Comparison of ENCODE assay signal across 16 mouse cellular contexts in the genomic region with DNA sequence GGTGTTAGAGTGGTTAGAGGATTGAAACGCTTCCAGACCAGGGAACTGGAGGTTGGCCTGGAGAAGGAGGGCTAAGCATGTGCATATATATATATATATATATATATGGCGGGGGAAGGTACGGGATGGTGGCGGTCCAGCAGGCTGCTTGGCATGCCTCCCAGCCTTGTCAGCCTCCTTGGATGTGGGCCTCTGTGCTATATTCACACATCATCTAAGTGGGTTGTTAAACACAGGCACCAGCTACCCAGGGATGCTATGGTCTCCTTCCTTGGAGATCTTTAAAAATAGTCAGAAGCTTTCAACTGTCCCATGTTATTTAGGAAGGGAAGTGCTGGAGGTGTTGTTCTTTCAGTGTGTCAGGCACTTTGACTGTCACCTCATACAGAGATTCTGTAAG. TPM values are rescaled to one million over a fixed set of nuclear protein-coding genes. Genes with fewer than 3 reads are reported as not detected.
DNase-seq lines count a peak whose midpoint lies in the region.
"Had no signal": no experiment of that assay in that cellular context is flagged by ENCODE, and none has a peak within 500 bp of the region (broad histone marks: within the 10 kb centered on the region; RNA-seq: fewer than 3 reads in every experiment).

No protein-coding gene starts in this region.

- H3K27me3 ChIP-seq in embryonic facial prominence, embryonic 10.5 days (replicated peaks; ENCODE audit: low read depth, poor library complexity, severe bottlenecking) = no peaks in the 10 kb centered on the region
- H3K27me3 ChIP-seq: heart, embryonic 12.5 days; hindbrain, embryonic 13.5 days; limb, embryonic 12.5 days; liver, embryonic 13.5 days; lung, embryonic 15.5 days had no signal

- 92% methylated on average over 4 of the region's 4 CpGs for WGBS in embryonic facial prominence, embryonic 10.5 days

- intact Hi-C loops in left cerebral cortex, postnatal 36 days (cut with DNase I) = loop anchor here (10.0 kb wide), 1 partner anchor 145 kb away; no protein-coding TSS in a partner anchor

- DNase-seq in frontal cortex, adult 2 months (ENCODE audit: extremely low spot score in 1 of 2, low spot score in 1 of 2) = peak; percentile 70 to 78
- DNase-seq in frontal cortex, postnatal 36 days (ENCODE audit: low spot score in 2 of 2) = peak; percentile 57 to 75
- DNase-seq in left cerebral cortex, postnatal 36 days (ENCODE audit: low spot score in 2 of 2) = peak; percentile 48 to 67
- peak; percentile 19 for DNase-seq in right cerebral cortex, postnatal 4 days
- DNase-seq in embryonic facial prominence, embryonic 10.5 days (ENCODE audit: low spot score) = no peak
- DNase-seq in adipocyte (ENCODE audit: low spot score) = no peak
- no peak for DNase-seq in layer of hippocampus, postnatal 36 days
- DNase-seq: adrenal gland, adult 8-10 months; cerebellum, adult 9-11 months; kidney, adult 8-10 months; kidney, postnatal 14 days; liver, embryonic 13.5 days had no signal

- H3K4me3 ChIP-seq in embryonic facial prominence, embryonic 10.5 days = no peak overlapping the region
- H3K4me3 ChIP-seq: heart, embryonic 12.5 days; hindbrain, embryonic 13.5 days; limb, embryonic 12.5 days; liver, embryonic 13.5 days; lung, embryonic 15.5 days had no signal

- H3K9me3 ChIP-seq in embryonic facial prominence, embryonic 10.5 days = 0 out of 2 replicates have a peak, but pooled peaks cover 2% of the 10 kb centered on the region
- H3K9me3 ChIP-seq: hindbrain, embryonic 13.5 days; limb, embryonic 12.5 days; liver, embryonic 13.5 days; lung, embryonic 15.5 days had no signal

- no peaks in the 10 kb centered on the region for H3K4me1 ChIP-seq in embryonic facial prominence, embryonic 10.5 days
- H3K4me1 ChIP-seq: heart, embryonic 12.5 days; hindbrain, embryonic 13.5 days; liver, embryonic 13.5 days; lung, embryonic 15.5 days had no signal

- H3K27ac ChIP-seq in embryonic facial prominence, embryonic 10.5 days (replicated peaks) = no peak overlapping the region
- H3K27ac ChIP-seq: hindbrain, embryonic 13.5 days; limb, embryonic 12.5 days; liver, embryonic 13.5 days; lung, embryonic 15.5 days had no signal

- H3K36me3 ChIP-seq in embryonic facial prominence, embryonic 10.5 days (replicated peaks) = no peaks in the 10 kb centered on the region
- H3K36me3 ChIP-seq: heart, embryonic 12.5 days; hindbrain, embryonic 13.5 days; limb, embryonic 12.5 days; liver, embryonic 13.5 days; lung, embryonic 15.5 days had no signal

RNA-seq across cellular contexts. Expression of gene Phf21a, which starts 3.1 kb away (rescaled TPM):
- polyA plus RNA-seq in frontal cortex, adult 2 months (2012; rRNA removed) = 51.2 and 54.6 TPM in 2 replicates
- 100 to 1,000 TPM in 1 of 2 experiments, 10 to 100 TPM in 1; 97.1 to 126 TPM for total RNA-seq in left cerebral cortex, postnatal 36 days (2021)
- 41.3 and 42.3 TPM in 2 replicates for polyA plus RNA-seq in embryonic facial prominence, embryonic 10.5 days (2016; fragmentation: Nextera tagmentation; extraction: Ambion mirVana)
- 100 to 1,000 TPM; 136 to 142 TPM for total RNA-seq in layer of hippocampus, postnatal 36 days (2021)

Comparison
In these comparisons a context has a peak if more than half of its experiments do, and no peak if none do; other contexts are left out.
1. DNase-seq: peak in frontal cortex, adult 2 months (2 of 2), frontal cortex, postnatal 36 days (2 of 2), left cerebral cortex, postnatal 36 days (2 of 2) and right cerebral cortex, postnatal 4 days (single experiment); none in embryonic facial prominence, embryonic 10.5 days (single experiment), adipocyte (single experiment) and layer of hippocampus, postnatal 36 days (0 of 2).